Mouse (Mus musculus) leukemia stem cell, adult 10-12 weeks (primary cell): ENCODE measurements around the gene Wapl. TPM values are rescaled to one million over a fixed set of nuclear protein-coding genes. Genes with fewer than 3 reads are reported as not detected.

Experiments used
- polyA plus RNA-seq: library from polyadenylated mRNA; stranded (reverse); fragments of >175 nt; gene quantifications from 2 replicates; pipeline ENCODE4 v1.2.3, GENCODE M21; 2012; ENCODE audit warnings: low replicate concordance

Wapl gene
- polyA plus RNA-seq, result 16.5 and 18.3 TPM in 2 replicates

GRCm38 (mm10) chr14:34673395-34674228 lies at the start of gene Wapl:
TSS of gene Wapl (plus strand) at chr14:34673928.

Other genes with a start within 250 kb of the Wapl start
- 0.13 TPM in 1 of 2 replicates, not detected in the other for gene Bmpr1a, start 170.6 kb upstream of the Wapl start, polyA plus RNA-seq
- not detected in 2 replicates for gene 9230112D13Rik, start 151.1 kb upstream of the Wapl start, polyA plus RNA-seq
- not detected in 2 replicates for gene Ldb3, start 85.2 kb upstream of the Wapl start, polyA plus RNA-seq
- gene Opn4, start 73.8 kb upstream of the Wapl start, polyA plus RNA-seq, result not detected in 2 replicates
- gene Grid1, start 146.2 kb downstream of the Wapl start, polyA plus RNA-seq, result not detected in 2 replicates